Mouse (Mus musculus) 416B (cell line): ENCODE data around the gene Siah2.
A peak's percentile ranks its signal among the peaks of the same experiment; 100 is the strongest.

Source experiments
- DNase-seq: peaks from one replicate; pipeline ENCODE4 v3.0.0; 2011; ENCODE audit warnings: low read depth

Gene Siah2

DNA sequence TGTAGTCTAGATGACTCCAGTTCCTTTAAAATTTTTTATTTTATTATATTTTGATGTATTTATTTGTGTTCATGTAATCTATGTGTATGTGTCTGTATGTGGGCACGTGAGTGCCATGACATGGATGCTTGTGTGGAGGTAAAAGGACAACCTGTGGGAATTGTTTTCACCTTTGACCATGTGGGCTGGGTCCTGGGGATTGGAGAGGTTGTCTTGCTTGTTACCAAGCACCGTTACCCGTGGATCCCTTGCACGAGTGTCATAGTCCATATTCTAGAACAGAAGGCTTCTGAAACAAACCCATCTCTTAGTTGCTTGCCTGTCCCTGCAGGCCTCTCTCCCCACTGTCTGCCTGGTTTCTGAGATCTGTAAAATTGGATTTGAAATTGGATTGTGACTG is 31.6 kb downstream of the Siah2 start:
- no peak for DNase-seq

GRCm38 (mm10) chr3:58657356-58657755 is 34.8 kb downstream of the Siah2 start:
- peak; percentile 77 for DNase-seq

- DNase-seq, result peak; percentile 69
Observed at GRCm38 (mm10) chr3:58655362-58656130, 36.7 kb downstream of the Siah2 start.

GRCm38 (mm10) chr3:58653907-58654306 is 38.3 kb downstream of the Siah2 start:
- peak; percentile 68 for DNase-seq

GRCm38 (mm10) chr3:58650328-58650727 is 41.9 kb downstream of the Siah2 start:
- no peak for DNase-seq

DNA sequence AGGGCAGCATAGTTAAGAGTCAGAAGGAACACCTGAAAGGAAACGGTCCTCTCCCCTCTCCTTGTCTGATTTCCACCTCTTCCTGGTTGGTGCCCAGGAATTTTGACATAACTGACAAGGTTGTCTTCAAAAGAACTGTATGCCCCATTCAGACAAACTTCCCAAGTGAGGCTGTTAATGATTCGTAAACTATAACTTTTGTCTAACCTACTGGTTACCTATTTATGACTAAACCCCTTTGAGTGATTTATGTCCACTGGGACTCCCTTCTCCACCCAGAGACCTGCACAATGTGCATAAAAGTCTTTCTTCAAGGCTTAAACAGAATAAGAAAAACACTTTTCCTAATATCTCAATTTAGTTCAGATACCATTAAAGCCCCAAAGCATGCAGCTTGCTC is 45.0 kb downstream of the Siah2 start:
- DNase-seq, result no peak

DNA sequence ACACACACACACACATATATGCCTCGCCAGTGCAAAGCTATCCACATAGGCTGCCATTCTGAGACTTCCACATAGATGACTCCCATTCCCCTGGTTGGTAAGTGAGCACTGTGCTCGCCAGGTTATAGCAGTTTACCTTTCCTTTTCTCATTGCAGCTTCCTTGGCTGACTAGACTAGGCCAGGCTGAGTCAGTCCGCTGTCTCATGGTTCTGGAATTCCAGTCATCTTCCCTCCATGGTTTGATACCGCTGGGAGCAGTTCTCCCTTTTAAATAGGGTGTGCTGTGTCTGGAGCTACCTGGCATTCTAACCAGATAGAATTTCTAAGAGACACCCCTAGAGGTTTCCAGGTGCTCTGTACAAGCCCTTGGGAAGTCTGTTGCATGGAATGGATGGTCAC is 46.0 kb downstream of the Siah2 start:
- no peak for DNase-seq

GRCm38 (mm10) chr3:58636406-58637295 is 55.5 kb downstream of the Siah2 start, which contains the start of gene Erich6:
Gene Erich6, minus strand, starts transcription at chr3:58637207.
- no peak for DNase-seq

DNA sequence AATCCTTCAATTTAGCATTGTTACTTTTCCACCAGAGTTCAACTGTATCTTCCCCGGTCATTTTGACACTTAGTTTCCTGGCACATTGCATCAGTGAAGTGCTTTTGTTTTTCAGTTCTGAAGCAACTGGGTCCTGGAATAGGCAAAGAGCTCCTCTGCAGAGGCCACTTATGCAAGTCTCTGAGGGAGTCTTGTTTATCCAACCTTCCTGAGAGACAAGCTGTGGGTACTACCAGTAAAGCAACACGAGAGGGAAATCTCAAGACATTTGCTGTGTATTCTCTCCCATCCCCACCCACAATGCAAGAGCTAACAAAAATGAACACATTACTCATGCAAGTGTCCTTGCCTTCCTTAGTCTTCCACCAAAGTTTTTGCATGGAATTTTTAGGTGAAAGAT is 60.5 kb downstream of the Siah2 start:
- no peak for DNase-seq

DNA sequence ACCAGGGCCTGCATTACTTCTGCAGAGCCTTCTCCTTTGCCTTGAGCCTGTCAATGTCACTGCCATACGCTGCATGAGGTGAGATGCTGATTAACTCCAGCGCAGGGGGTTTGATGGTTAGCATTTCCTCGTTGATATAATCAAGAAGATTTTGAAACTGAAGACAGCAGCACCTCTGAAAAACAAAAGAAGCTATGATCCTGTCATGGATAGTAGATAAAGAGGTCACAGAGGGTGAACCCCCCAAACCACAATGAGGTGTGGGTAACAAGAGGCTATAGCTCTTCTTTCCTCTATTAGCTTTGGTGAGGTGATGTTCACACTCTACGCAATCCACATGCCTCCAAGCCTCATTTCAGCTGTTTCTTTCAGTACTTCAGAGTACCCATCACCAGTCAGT is 67.2 kb downstream of the Siah2 start:
- no peak for DNase-seq
